Mouse (Mus musculus) C2C12 (cell line): ENCODE results near the gene Uap1. TPM values are rescaled to one million over a fixed set of nuclear protein-coding genes. Genes with fewer than 3 reads are reported as not detected.

Experiments
- H3K27me3 ChIP-seq: one replicate; pipeline ENCODE4 v1.6.1; 2011; ENCODE audit not compliant: control insufficient read depth, insufficient read depth, insufficient read length
- H3K36me3 ChIP-seq: one replicate; pipeline ENCODE4 v1.6.1; 2011; ENCODE audit not compliant: control insufficient read depth, insufficient read depth
- H3K4me3 ChIP-seq: one replicate; pipeline ENCODE4 v1.5.1; 2011; ENCODE audit warnings: mild to moderate bottlenecking, control low read depth; ENCODE audit not compliant: poor library complexity, insufficient read depth, severe bottlenecking
- H3K79me2 ChIP-seq: one replicate; pipeline ENCODE4 v1.6.1; 2011; ENCODE audit not compliant: control insufficient read depth, insufficient read depth
- H3K79me3 ChIP-seq: one replicate; pipeline ENCODE4 v1.6.1; 2011; ENCODE audit warnings: low read depth, control low read depth
- H3ac ChIP-seq: one replicate; pipeline ENCODE3; 2011; ENCODE audit warnings: low read depth; ENCODE audit not compliant: control insufficient read depth, insufficient read length
- CEBPB ChIP-seq: IDR thresholded peaks from one replicate; pipeline ENCODE4 v1.6.1; 2011; ENCODE audit warnings: low read depth, mild to moderate bottlenecking, control low read depth, moderate library complexity
- CTCF ChIP-seq: IDR thresholded peaks from one replicate; pipeline ENCODE4 v1.5.1; 2011; ENCODE audit not compliant: control insufficient read depth, insufficient read depth, insufficient read length
- FOSL1 ChIP-seq: IDR thresholded peaks from one replicate; pipeline ENCODE4 v1.8.0; 2011; ENCODE audit warnings: mild to moderate bottlenecking, low read length; ENCODE audit not compliant: poor library complexity, insufficient read depth, severe bottlenecking
- MAX ChIP-seq: IDR thresholded peaks from one replicate; pipeline ENCODE4 v1.6.1; 2011; ENCODE audit warnings: mild to moderate bottlenecking, control low read depth
- MYOD1 ChIP-seq: IDR thresholded peaks from one replicate; pipeline ENCODE4 v1.6.1; 2011; ENCODE audit warnings: low read depth; ENCODE audit not compliant: control insufficient read depth, insufficient read length
- MYOG ChIP-seq: IDR thresholded peaks from one replicate; pipeline ENCODE4 v1.6.1; 2011; ENCODE audit not compliant: control insufficient read depth, insufficient read length; ENCODE audit errors: extremely low read depth
- USF1 ChIP-seq: IDR thresholded peaks from one replicate; pipeline ENCODE4 v1.6.1; 2011; ENCODE audit warnings: low read depth, mild to moderate bottlenecking, control low read depth, moderate library complexity
- polyA plus RNA-seq: library from polyadenylated mRNA; unstranded; fragments of >200 nt; fragmentation: generic; extraction: Trizol; gene quantifications from one replicate; pipeline ENCODE4 v1.2.1, GENCODE M21; 2012; ENCODE audit warnings: missing spikeins

Gene Uap1
- polyA plus RNA-seq, 1 experiment, result 17.5 TPM

- H3K4me3 ChIP-seq, result no peak overlapping the region
- no peak overlapping the region for H3ac ChIP-seq
- no peak for TF ChIP-seq FOSL1
- no peak for TF ChIP-seq CEBPB
- no peak for TF ChIP-seq MYOD1
- no peak for TF ChIP-seq USF1
- no peak for TF ChIP-seq MYOG
- TF ChIP-seq CTCF, result no peak
- TF ChIP-seq MAX, result no peak
- no peaks in the 10 kb centered on the region for H3K79me2 ChIP-seq
- no peaks in the 10 kb centered on the region for H3K27me3 ChIP-seq
- H3K36me3 ChIP-seq, result peaks cover 46% of the 10 kb centered on the region
- H3K79me3 ChIP-seq, result no peaks in the 10 kb centered on the region
Measured at GRCm38 (mm10) chr1:170191925-170192324, 17.2 kb upstream of the Uap1 start.

DNA sequence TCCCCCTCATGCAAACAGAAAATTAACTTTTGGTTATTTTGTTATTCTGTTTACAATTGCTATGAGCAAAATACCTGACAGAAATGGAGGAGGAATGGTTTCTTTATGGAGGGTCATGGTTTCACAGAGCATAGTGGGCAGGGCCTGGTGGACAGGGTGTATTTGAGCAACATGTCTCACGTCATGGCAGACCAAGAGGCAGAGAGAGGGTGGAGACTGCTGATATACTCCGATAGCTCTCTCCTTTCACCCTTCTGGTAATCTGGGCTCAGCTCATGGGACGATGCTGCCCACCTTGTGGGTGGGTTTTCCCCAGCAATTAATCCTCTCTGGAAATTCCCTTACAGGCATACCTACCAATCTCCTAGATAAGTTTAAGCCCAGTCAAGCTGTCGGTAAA is 15.5 kb upstream of the Uap1 start:
- H3K27me3 ChIP-seq, result no peaks in the 10 kb centered on the region
- H3K79me3 ChIP-seq, result no peaks in the 10 kb centered on the region
- no peaks in the 10 kb centered on the region for H3K79me2 ChIP-seq
- TF ChIP-seq USF1, result no peak
- TF ChIP-seq CEBPB, result no peak
- no peak for TF ChIP-seq MYOG
- no peak for TF ChIP-seq MYOD1
- no peak for TF ChIP-seq MAX
- TF ChIP-seq CTCF, result no peak
- H3ac ChIP-seq, result no peak overlapping the region
- H3K36me3 ChIP-seq, result peaks cover 29% of the 10 kb centered on the region
- H3K4me3 ChIP-seq, result no peak overlapping the region

- TF ChIP-seq USF1 (no peak), FOSL1 (no peak), CEBPB (no peak), MYOG (no peak), MAX (no peak), CTCF (no peak), MYOD1 (no peak)
- H3K36me3 ChIP-seq, result peaks cover 14% of the 10 kb centered on the region
- no peaks in the 10 kb centered on the region for H3K79me2 ChIP-seq
- H3ac ChIP-seq, result no peak overlapping the region
- H3K27me3 ChIP-seq, result no peaks in the 10 kb centered on the region
- H3K4me3 ChIP-seq, result no peak overlapping the region
- H3K79me3 ChIP-seq, result no peaks in the 10 kb centered on the region
Measured at GRCm38 (mm10) chr1:170188601-170189000, 13.8 kb upstream of the Uap1 start.

- Histone ChIP-seq H3ac (no peak overlapping the region), H3K79me3 (no peaks in the 10 kb centered on the region), H3K4me3 (no peak overlapping the region), H3K27me3 (no peaks in the 10 kb centered on the region), H3K36me3 (no peaks in the 10 kb centered on the region), H3K79me2 (no peaks in the 10 kb centered on the region)
- no peak for TF ChIP-seq CEBPB
Measured at GRCm38 (mm10) chr1:170186531-170186930, 11.8 kb upstream of the Uap1 start.

- Histone ChIP-seq H3K4me3 (no peak overlapping the region), H3K79me3 (no peaks in the 10 kb centered on the region)
- TF ChIP-seq MYOD1 (no peak), FOSL1 (no peak), CEBPB (no peak), CTCF (no peak), USF1 (no peak), MAX (no peak)
Measured at GRCm38 (mm10) chr1:170185137-170185536, 10.4 kb upstream of the Uap1 start.

GRCm38 (mm10) chr1:170182706-170183105 is 7.9 kb upstream of the Uap1 start:
- H3K79me2 ChIP-seq, result no peaks in the 10 kb centered on the region
- H3K36me3 ChIP-seq, result no peaks in the 10 kb centered on the region
- H3K79me3 ChIP-seq, result no peaks in the 10 kb centered on the region
- H3K4me3 ChIP-seq, result no peak overlapping the region
- no peaks in the 10 kb centered on the region for H3K27me3 ChIP-seq
- H3ac ChIP-seq, result no peak overlapping the region
- TF ChIP-seq MAX (no peak), CEBPB (no peak), MYOG (no peak), USF1 (no peak), CTCF (no peak), FOSL1 (no peak), MYOD1 (no peak)

More at GRCm38 (mm10) chr1:170185137-170185536, 10.4 kb upstream of the Uap1 start:
- H3ac ChIP-seq, result no peak overlapping the region
- no peaks in the 10 kb centered on the region for H3K79me2 ChIP-seq
- no peaks in the 10 kb centered on the region for H3K27me3 ChIP-seq
- H3K36me3 ChIP-seq, result no peaks in the 10 kb centered on the region
